Mouse (Mus musculus): Measurements from ENCODE around the gene Cfi.

Cfi gene

DNA sequence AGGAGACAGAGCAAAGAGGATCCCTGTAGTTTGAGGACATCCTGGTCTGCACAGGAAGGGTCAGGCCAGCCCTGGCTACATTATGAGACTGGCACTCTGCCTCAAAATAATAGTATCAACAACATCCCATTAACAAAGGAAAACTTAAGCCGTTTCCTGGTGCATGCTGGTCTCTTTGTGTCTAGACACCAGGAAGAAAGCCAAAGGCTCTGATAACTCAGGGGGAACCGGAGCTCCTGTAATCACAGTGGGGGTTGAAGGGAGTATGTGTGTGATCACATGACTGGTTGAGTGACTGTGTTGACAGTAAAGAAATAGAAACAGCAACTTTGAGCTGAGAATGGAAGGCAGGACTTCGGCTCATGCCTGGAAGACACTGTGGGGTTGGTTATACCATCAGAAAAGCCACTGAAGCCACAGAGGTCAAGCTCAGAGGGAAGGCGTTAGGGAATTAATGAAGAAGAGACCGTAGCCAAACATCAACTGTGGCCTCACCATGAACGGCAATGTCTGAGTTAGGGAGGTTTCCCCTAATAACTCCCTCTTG, at the start of gene Cfi:
Cfi (plus strand) TSS at position 497 of the 547 bp plus-strand sequence.
- no peak for DNase-seq (ENCODE audit: low spot score in 2 of 2)

DNA sequence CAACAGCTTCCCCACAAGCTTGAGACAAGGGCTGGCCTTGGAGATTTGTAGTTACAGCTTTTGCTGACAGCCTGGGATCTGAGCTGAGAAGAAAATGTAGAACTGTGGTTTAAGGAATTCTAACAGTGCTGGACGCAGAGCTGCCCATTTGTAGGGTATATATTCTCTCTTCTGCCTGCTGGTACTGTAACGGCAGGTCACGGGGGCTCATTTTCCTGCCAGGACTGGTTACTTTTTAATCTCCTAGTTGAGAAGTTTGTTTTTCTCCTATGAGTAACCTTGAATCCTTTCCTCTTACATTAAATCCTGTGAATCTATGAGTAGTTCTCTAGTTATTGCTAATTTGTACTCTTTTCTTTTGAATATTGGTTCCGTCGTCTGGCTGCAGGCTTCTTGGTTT, 41.9 kb upstream of the Cfi start:
- no peak for DNase-seq (ENCODE audit: low spot score in 2 of 2)

DNA sequence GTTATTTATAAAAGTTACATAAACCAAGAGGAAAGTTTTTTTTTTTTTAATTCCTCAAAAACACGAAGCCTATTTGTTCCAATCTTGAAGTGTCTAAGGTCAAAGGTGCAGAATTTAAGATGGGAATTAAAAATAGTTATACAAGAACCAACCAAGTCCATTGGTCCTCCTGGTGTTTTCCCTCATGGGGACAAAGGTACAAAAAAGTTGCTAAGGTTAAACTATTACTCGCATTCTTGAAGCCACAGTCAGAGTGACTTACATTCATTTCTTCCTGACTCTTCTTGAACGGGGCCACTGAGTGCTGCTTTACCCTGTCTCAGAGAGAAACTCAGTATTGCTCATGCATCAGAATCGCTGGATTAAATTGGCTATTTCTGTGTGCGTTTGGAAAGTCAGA, 38.3 kb upstream of the Cfi start:
- DNase-seq (ENCODE audit: low spot score in 2 of 2), result no peak

DNA sequence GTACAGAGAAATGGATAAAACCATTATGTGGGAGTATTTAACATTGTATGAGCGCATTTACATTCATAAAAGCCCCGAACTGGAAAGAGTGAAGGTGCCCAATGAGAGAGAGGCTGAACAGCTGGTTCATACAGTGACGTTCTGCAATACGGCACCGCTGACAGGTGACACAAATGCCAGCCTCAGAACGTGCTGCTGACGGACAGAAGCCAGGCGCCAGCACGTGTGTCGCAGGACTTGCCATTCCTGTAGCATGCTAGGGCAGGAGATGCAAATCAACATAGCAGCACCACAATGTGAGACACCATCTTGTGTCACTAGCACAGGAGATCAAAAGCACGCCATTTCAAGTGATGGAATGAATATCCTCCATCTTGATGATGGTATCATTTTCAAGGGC, 37.1 kb upstream of the Cfi start:
- no peak for DNase-seq (ENCODE audit: low spot score in 2 of 2)

DNA sequence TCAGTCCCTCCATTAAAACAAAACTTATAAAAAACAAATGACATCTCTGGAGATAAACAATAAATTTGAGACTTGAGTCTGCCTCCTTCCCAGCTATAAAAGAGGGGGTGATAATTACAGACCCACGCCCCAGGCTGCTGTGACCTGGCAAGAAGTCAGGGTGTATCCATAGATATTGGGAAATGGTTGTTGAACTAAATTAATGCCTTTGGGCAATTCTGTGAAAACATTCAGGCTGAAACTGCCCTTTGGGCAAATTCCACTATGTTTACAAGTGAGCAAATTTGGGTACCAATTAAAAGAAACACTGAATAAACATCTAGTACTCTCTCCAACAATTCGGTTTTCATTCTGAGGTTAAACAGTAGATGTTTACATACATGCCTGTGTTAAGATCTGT, 36.7 kb upstream of the Cfi start:
- no peak for DNase-seq (ENCODE audit: low spot score in 2 of 2)

DNA sequence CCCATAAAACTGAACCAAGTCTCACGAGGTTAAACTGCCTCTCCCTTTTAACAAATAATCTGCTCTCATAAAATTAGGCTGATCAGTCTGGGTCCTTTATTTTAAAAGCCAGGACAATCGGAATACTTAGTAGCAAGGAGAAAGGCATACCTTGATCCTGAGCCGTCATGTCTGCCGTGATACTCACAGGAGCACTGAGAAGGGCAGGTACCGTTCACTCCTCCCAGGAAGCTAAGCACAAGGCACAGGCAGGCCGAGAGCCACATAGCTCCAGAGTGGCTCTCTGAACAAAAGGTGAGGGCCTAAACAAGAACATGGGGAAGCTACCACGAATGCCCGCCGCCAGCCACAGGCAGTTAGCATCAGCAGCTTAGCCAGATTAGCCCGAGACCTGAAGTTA, 31.9 kb upstream of the Cfi start, which contains the start of gene Lrit3:
Lrit3 (minus strand) TSS at position 266 of the 400 bp plus-strand sequence.
- no peak for DNase-seq (ENCODE audit: low spot score in 2 of 2)

DNA sequence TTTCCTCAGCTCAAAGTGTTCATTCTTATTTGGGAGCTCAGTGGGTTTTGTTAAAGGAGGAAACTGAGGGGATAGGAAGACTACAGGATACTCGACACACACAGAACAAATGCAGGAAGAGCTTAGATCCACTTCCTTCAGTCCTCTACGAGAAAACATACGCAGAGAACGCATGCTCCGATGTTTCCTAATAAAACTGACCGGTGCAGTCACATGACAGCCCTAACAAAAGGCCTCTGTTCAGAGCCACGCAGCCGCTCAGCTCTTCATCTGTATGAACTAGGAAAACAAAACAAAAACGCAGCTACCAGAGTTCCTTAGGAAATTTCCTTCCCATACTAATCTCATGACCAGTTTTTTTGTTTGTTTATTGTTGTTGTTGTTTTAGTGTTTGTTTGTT, 14.8 kb upstream of the Cfi start:
- DNase-seq (ENCODE audit: low spot score in 2 of 2), result no peak

DNA sequence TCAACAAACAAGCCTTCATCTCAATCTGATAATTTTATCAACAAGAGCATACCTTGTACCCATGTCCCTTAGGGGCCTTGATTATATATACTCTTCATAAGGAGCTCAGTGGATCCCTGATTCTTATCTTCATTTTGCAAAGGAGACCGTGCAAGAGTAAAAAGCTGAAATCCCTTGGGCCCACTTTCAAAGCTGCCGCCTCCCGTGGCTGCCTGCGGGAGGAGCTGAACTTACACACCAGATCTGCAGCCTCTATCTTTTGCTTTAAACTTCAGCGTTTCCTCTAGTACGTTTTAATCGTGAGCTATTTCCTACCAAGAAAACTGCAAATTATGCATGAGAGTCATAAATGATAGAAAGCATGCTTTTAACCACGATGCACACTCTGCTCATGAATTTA, 13.9 kb upstream of the Cfi start:
- no peak for DNase-seq (ENCODE audit: low spot score in 2 of 2)

DNA sequence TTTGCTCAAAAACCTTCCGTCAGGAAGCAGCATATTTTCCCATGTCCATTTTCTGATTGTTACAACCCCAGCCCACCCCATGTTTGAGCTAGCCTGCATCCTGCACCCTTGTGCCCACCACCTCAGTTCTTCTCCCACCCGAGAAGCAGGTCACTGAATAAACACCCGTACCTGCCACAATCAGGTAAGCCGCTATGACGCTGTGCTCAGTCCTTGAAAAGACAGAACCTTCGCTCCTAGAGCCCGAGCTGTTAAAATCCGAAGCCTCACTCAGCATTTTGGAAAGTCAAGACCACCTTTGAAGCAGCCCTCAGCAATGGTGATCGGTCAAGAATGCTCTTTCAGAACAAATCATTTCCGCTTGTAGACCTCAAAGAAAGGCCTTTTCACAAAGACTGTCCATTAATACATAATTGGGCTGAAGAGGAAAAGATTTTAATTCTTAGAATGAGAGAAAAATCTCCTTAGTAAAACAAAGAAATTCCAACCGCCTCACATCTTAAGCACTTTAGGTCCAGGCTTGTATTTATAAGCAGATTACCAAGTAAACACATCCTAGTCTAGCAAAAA, 13.4 kb upstream of the Cfi start, which contains the start of gene Rrh:
Rrh (minus strand) TSS at position 382 of the 570 bp plus-strand sequence.
- DNase-seq (ENCODE audit: low spot score in 2 of 2), result no peak

DNA sequence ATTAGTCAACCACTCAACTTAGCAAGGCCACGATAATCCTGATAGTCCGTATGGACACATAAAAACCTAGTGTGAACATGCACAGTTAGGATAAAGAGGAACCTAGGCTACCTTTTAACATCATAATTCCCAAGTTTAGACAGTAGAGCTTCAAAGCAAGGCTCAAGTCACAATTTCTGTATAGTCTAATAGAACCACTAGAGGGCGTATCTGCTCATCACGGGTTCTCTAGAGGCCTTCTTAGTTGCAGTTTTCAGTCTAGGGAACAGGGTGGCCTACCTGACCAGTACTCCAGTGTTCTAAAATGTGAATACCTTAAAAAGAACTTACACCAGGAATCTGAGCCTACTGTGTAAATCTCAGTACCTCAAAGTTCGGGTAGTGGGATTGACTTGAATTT, 12.4 kb upstream of the Cfi start:
- no peak for DNase-seq (ENCODE audit: low spot score in 2 of 2)

DNA sequence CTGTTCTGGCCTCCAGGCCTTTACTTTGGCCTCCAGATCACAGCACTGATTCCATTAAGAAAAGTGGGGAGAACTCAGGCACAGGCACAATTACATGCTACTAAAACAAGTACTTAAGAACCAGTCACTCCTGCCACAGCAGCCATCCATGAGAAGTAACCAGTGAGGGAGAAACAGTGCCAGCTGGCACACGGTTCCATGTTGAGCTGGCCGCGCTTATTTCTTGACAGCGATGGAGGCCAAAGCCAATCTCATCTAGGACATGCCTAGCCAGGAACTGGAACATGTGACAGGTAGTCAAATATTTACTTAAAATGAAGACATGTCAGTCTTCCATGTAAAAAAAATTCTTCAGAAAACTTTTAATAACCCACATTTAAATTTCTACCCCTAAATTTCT, 11.5 kb upstream of the Cfi start:
- DNase-seq (ENCODE audit: low spot score in 2 of 2), result no peak

DNA sequence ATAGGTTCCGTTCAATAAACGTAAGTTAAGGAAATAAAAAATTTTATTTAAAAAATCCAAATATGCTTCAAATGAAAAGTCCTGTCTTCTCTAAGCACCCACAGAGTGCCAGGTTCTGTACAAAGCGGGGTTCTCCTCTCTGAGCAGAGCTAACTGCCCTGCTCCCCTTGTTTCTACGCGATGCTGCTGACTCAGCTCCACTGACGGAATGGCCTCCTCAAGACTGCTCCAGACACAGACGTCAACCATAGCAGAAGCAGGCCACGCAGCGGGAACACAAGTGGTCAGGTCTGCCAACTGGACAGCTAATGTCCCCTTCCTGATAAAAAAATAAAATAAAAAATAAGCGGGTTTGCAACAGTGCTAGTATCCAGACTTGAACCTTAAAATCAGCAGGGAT, 10.8 kb upstream of the Cfi start:
- DNase-seq (ENCODE audit: low spot score in 2 of 2), result no peak

DNA sequence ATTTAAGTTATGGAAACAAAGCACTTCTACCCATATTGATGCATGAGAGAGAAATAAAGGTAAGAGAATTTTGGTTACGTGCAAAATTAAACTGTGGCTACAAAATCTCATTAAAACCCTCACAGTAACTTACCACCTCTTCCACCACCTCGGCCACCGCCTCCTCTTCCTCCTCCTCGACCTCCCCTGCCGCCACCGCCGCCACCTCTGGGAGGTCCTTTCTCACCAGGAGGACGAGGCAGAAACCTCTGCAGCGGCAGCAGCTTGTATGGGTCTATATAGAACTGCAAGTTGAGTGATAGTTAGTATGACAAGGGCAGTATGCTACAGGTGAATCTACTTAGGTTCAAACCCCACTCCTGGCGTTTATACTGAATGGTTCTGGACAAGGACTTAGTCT, 9.0 kb upstream of the Cfi start:
- DNase-seq (ENCODE audit: low spot score in 2 of 2), result no peak

DNA sequence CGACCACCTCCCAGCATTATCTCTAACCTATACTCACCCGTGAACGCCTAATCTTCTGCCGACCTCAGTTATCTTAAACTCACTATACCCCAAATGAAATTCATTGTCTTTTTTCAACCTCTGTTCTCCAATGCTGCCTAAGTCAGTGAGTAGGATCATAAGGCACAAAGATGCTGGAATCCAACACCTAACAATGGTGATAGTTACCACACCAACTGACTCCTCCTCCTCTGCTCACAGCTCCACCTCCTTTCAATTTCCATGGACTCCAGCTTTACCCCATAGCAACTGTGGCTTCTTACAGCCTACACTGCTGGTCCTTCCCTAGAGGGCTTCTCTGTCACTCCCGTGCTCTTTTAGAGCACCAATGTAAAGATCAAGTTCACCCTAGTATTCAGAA, 8.0 kb upstream of the Cfi start:
- DNase-seq (ENCODE audit: low spot score in 2 of 2), result no peak

DNA sequence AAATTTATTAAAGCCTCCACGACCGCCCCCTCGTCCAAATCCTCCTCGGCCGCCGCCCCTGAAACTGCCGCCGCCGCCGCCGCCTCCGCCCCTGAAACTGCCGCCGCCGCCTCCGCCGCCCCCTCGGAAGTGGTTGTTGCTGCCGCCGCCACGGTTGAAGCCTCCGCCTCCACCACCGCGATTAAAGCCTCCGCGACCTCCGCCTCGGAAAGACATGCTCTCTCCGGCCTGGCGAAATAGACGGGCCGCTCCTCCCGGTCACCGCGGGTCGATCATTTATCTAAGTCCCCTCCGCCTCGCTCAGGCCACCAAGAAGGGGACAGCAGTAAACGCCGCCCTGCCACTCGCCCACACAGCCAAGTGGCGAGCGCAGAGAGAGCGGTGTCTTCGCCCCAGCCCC, 5.1 kb upstream of the Cfi start:
- peak in 1 of 2 experiments; percentile 28 for DNase-seq (ENCODE audit: low spot score in 2 of 2)

DNA sequence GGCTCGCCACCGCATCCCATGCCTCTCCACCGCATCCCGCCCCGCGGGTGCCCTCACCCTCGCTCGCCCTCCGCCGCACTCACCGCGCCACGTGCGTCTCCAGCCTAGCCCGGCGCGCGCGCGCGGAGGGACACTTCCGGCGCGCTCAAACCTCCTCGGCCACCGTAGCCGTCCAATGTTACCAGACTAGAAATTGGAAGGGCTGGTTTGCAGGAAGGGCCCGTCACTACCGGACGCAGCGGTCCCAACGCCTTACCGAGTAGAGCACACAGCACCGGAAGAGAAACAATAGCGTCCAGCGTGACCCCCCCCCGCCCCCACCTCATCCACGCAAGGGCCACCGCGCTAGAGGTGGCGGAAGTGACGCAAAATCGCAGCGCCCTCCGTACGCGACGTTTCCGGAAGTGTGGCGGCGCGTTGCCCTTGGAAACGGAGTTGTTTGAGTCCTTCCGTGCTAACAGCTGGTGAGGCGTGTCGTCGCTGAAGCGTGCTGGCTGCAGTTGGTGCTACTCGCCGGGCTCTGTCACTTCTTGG, 4.6 kb upstream of the Cfi start, which contains the start of gene Gar1:
Gar1 (minus strand) TSS at position 362 of the 534 bp plus-strand sequence.
- peak; percentile 92 to 95 for DNase-seq (ENCODE audit: low spot score in 2 of 2)

DNA sequence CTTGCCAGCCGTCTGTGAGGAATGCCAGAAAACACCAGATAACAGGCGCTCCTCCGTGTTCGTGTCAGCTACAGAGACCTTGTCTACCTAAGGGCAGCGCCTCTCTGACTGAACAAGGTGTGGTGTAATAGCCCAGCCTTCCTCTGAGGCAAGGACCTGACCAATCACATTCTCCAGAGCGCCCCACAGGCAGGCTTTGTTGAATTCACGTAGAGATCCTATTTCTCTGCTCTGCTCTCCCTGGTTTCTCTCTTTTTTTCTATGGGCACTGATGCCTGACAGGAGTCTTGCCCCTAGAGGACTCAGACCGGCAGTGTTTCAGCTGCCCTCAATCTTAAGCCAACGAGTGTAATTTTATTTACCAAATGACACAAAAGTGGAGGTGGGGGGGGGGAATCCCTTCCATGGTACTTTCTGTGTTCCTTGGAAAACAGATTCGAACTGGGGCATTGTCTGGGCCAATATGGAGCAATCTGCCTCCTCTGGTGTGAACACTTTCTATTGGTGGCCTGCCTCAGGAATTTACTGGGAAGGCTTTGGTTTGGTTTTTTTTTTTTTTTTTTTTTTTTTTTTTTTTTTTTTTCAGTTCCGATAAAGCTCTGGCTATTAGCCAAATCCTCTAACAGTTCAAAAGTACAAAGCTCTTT, 490 bp downstream of the Cfi start:
- no peak for DNase-seq (ENCODE audit: low spot score in 2 of 2)

DNA sequence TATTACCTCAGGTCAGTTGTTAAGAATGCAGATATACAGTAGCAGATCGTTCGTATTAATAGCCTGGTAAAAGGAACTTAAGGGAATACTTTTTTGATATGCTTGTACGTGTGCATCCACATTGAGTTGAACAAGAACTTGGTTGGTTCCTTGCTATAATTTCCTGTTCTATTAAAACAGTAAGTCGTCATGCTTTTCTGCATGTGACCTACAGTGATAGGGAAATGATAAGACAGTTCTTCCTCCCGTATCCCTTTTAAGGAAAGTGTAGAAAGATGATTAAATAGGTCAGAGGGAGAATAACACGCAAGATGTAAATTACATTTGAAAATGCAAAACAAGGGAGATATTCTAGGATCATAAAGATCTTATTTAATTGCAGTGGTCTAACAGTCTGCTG, 1.3 kb downstream of the Cfi start:
- no peak for DNase-seq (ENCODE audit: low spot score in 2 of 2)

DNA sequence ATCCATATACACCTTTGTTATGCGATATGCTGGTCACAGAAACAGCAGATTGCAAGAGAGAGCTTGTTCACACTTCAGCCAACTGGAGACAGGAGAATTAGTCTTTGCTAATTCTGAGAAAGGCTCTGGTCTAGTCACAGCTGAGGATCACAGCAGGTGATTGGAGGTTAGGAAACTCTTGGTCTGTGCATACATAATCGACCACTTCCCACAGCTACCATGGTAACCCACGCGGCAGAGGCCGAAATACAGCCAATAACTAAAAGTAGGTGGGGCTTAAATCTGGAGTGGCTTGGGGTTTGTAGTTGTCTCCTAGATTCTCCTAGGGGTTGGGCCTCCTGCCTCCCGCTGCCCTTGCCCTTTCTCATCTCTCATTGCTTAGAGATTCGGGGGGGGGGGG, 2.3 kb downstream of the Cfi start:
- DNase-seq (ENCODE audit: low spot score in 2 of 2), result no peak

DNA sequence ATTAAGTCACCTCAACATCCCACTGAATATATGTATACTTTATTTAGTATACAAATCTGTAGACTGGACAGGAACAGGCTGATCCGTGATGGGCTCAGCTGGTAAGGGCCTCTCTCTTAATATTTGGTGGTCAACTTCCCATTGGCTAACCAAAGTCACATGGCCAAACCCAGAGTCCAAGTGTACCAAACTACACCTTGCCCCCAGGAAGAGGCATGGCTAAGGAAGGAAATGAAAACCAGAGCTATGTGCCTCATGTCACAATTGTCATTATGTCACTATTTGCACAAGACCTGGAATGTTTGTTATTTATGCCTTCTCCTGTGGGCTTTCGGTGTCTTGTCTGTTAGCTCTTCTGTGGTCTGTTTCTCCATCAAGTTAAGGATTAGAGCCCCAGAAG, 10.2 kb downstream of the Cfi start:
- DNase-seq (ENCODE audit: low spot score in 2 of 2), result no peak

DNA sequence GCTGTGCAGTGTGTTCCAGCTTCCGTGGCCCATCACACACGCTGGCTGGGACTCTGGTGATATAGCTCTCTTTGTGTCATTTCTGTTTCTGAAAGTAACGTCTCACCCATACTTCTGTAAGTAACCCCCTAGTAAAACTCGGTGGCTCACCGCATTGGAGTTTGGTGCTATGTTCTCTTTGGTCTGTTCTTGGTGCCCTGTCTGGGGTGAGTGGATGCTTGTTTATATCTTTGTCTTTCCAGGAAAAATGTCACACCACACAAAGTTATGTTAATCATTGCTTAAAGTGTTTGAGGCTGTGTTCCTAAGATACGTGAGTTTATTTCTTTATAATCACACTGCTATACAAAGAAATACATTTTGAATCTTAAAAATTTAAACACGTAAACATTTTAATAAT, 11.2 kb downstream of the Cfi start:
- no peak for DNase-seq (ENCODE audit: low spot score in 2 of 2)

DNA sequence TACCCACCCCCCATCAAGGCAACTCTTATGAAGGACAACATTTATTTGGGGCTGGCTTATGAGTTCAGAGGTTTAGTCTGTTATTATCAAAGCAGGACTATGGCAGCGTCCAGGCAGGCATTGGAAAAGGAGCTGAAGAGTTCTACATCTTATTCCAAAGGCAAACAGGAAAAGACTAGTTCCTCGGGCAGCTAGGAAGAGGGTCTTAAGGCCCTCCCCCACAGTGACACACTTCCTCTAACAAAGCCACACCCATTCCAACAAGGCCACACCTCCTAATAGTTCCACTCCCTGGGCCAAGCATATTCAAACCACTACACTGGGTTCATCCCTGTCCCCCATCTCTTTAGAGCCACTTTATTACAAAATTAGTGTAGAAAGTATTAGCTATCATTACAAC, 26.9 kb downstream of the Cfi start:
- no peak for DNase-seq (ENCODE audit: low spot score in 2 of 2)

DNA sequence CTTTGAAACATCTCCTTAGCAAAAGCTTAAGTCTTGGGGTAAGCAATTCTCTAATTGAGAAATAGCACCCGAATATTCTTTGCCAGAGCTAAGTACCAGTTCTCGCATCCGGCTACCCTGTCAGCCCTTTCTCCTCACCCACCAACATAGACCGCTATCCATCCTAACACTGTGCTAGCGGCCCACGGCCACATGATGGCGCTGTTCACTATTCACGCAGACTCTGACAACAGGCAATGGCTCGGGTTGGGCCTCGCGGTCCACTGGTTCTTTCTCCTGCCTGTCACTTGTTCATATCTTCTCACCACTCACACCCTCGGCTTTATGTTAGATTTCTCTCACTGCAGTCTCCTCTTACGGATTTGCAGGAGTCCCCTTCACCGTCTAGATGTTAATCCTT, 28.0 kb downstream of the Cfi start:
- peak in 1 of 2 experiments; percentile 32 for DNase-seq (ENCODE audit: low spot score in 2 of 2)

Data from urinary bladder, postnatal 36 days (tissue).